Mouse (Mus musculus): ENCODE results near the gene Camkk1.

Camkk1 gene

DNA sequence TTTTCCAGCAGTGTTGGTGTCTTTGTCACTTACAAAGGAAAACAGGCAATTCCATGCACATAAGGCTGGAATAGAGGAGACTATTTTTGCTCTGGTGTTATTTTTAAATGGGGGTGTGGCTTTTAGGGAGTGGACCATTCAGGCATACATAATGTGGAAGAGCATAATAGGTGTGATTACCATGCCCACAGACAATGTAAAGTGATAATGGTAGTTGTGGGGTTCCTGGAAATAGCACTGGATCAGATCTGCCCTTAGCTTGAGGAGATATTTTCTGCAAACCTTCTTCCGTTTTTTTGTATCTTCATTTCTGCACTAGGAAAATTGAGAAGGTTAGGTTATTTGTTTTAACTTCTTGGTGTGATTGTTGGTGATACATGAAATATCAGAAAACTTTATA is 34.0 kb downstream of the Camkk1 start:
- DNase-seq (ENCODE audit: low read depth, low spot score) = no peak

DNA sequence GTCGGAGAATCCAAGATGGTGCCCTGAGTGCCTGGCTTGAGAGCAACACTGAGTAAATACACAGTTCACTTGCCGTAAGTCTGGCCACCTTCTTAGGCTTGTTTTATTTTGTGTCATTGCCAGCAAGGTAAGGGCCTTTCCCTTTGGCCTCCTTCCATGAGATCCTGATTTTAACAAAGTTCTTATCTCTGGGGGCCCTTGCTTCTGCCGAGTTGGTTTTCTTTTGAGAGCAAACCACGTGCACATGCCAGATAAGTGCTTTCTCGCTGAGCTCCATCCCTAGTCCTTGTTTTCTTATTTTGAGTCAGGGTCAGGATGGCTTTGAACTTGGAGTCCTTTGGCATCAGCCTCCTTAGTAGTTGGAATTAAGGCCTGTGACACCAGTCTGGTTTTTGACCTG is 38.9 kb downstream of the Camkk1 start:
- no peak for DNase-seq (ENCODE audit: low read depth, low spot score)

GRCm38 (mm10) chr11:73059630-73060029 is 40.8 kb downstream of the Camkk1 start:
- no peak for DNase-seq (ENCODE audit: low read depth, low spot score)

DNA sequence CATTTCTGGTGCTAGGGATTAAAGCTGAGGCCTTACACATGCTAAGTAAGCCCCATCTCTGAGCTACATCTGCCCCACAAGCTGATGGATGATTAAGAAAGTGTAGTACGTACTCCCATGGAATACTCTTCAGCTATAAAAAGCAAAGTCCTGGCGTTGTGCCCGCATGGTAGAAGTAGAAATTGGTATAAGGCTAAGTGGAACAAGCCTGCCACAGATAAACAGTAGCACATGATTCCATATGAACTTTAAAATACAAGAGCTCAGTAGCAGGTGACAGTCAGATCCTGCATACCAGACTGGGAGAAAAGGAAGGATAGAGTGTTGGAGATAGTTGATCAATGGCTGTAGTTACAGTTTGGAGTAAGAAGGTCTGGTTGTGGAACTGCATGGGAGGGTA is 42.6 kb downstream of the Camkk1 start:
- no peak for DNase-seq (ENCODE audit: low read depth, low spot score)

- DNase-seq (ENCODE audit: low read depth, low spot score) = no peak
Measured at GRCm38 (mm10) chr11:73071839-73072238, 53.0 kb downstream of the Camkk1 start.

DNA sequence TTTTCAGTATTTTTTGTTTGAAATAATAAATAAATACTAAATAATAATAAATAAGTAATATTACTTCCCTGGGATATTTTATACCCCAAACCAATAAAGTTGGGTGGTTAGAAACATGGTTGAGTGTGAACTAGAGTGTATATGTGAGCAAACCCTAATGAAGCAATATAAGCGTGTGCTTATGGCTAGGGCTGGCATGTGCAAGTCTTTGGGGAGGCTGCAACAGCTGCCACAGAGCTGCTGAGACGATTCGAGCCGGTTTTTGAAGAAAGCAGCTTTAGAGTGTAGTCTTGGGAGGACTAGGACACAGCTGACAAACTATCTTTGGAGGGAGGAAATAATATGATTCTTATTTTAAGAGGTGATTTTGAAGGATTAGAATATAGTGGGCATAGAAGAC is 57.5 kb downstream of the Camkk1 start:
- no peak for DNase-seq (ENCODE audit: low read depth, low spot score)

DNA sequence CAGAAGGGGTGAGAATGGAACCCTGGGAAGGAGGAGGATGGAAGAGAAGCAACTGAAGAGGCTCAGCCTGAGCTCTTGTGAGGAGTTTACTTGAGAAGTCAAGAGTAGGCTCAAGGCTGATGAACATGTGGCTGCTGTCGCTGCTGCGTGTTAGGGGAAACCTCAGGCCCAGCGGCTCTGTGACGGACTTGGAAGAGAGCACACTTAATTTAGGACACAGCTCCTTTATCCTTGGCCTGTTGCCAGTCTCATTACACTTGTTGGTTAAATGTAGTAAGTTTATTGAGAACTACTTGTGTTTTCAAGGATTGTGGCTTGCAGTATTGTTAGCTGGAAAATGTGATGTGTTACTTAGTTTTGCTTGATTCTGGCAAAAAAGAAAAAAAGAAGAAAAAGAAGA is 57.9 kb downstream of the Camkk1 start:
- DNase-seq (ENCODE audit: low read depth, low spot score) = peak; percentile 9

DNA sequence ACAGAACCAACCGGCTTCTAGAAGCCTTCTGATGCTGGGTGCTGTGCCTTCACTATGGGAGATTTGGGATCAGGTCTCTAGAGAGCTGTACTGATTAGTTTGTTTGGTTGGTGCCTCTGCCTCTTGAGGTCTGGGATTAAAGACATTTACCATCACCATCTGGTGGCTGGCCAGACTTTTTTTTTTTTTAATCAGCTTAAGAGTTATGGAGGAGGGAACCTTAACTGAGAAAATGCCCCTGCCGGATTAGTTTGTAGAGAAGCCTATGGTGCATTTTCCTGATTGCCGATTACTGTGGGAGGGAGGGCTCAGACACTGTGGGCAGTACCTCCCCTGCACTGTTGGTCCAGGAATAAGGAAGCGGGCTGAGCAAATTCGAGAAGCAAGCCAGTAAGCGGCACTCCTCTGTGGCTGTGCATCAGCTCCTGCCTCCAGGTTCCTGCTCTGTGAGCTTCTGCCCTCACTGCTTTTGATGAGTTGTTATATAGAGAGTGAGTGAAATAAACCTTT is 58.5 kb downstream of the Camkk1 start:
- DNase-seq (ENCODE audit: low read depth, low spot score) = peak; percentile 71

DNA sequence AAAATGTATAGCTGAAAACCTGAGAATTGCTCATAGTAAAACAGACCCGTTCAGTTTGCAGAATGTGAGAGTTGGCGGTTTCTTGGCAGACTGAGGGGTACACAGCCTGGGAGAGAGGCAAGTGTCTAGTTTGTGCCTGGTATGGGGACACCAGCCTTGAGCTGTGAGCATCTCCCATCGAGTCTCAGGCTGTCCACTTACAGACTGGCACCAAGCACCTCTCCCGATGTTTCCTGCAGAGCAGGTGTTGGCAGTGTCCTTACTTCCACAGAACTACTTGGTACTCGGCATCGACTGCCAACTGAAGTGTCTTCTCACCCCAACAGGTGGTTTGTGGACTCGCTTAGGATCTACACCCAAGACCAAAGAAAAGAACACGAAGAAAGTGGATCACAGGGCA is 59.8 kb downstream of the Camkk1 start:
- DNase-seq (ENCODE audit: low read depth, low spot score) = no peak

GRCm38 (mm10) chr11:73080306-73080705 is 61.5 kb downstream of the Camkk1 start:
- no peak for DNase-seq (ENCODE audit: low read depth, low spot score)

GRCm38 (mm10) chr11:73084303-73084702 is 65.5 kb downstream of the Camkk1 start:
- DNase-seq (ENCODE audit: low read depth, low spot score) = no peak

- DNase-seq (ENCODE audit: low read depth, low spot score) = no peak
Measured at GRCm38 (mm10) chr11:73084804-73085231, 66.0 kb downstream of the Camkk1 start.

- no peak for DNase-seq (ENCODE audit: low read depth, low spot score)
Measured at GRCm38 (mm10) chr11:73085391-73085790, 66.6 kb downstream of the Camkk1 start.

DNA sequence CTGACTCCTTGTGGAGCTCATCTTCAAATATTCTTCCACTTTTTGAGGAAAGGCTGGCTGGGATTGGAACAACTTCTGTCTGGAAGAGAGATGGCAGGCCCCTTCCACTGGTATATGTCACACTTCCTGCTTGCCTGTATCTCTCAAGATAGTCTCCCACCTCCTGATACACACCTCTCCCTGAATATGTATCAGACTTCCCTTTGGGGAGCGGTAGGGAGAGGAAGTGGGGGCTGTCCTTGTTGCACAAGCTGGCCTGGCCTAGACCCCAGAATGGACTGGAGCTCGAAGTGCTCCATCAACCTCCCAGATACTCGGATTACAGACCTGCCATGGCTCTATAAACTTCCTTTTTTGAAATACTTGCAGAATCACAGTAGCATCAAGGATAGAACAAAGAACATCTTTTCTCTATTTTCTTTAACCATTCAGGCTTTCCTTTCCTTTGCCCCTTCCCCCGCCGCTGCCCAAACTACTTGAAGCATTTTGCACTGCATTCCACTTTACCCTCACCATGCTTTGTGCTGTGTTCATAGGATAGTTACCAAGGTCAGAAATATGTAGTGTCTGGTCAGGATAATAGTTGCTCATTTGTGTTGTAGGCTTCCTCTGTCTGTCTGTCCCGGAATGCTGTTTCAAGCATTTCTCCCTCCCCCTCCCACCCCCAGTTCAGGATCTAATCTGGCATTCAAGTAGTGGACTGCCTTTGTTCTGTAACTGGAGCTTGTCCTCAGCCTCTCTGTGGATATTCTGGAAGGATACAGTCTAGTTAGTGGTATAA is 69.1 kb downstream of the Camkk1 start:
- DNase-seq (ENCODE audit: low read depth, low spot score) = no peak

GRCm38 (mm10) chr11:73090283-73090682 is 71.5 kb downstream of the Camkk1 start, which contains the start of gene Itgae:
TSS of gene Itgae (plus strand) at chr11:73090583.
- DNase-seq (ENCODE audit: low read depth, low spot score) = no peak

DNA sequence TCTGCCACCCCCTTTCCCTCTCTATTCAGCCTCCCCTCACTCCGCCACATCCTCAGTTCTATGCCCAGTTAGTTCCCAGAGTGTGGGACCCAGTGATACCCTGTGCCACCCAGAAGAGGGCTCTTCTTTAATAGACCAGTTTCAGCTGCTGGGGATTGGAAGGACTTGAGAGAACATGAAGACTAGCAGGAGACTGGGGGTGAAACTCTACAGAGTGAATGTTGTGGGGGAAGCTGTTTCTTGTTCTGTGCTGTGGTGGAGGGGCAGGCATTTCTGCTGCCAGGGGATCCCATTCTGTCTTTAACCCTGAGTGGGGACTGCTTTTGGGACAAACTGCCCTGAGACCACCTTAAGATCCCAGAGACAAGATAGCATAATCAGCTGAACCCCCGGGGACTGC is 72.0 kb downstream of the Camkk1 start:
- DNase-seq (ENCODE audit: low read depth, low spot score) = no peak
